Mouse (Mus musculus) C2C12 (cell line): ENCODE data around the gene Dok5. TPM values are rescaled to one million over a fixed set of nuclear protein-coding genes. Genes with fewer than 3 reads are reported as not detected.

ENCODE experiments used
- H3K27me3 ChIP-seq: one replicate; pipeline ENCODE4 v1.6.1; 2011; ENCODE audit not compliant: control insufficient read depth, insufficient read depth, insufficient read length
- H3K36me3 ChIP-seq: one replicate; pipeline ENCODE4 v1.6.1; 2011; ENCODE audit not compliant: control insufficient read depth, insufficient read depth
- H3K4me3 ChIP-seq: one replicate; pipeline ENCODE4 v1.5.1; 2011; ENCODE audit warnings: mild to moderate bottlenecking, control low read depth; ENCODE audit not compliant: poor library complexity, insufficient read depth, severe bottlenecking
- H3K79me2 ChIP-seq: one replicate; pipeline ENCODE4 v1.6.1; 2011; ENCODE audit not compliant: control insufficient read depth, insufficient read depth
- H3K79me3 ChIP-seq: one replicate; pipeline ENCODE4 v1.6.1; 2011; ENCODE audit warnings: low read depth, control low read depth
- H3ac ChIP-seq: one replicate; pipeline ENCODE3; 2011; ENCODE audit warnings: low read depth; ENCODE audit not compliant: control insufficient read depth, insufficient read length
- CEBPB ChIP-seq: IDR thresholded peaks from one replicate; pipeline ENCODE4 v1.6.1; 2011; ENCODE audit warnings: low read depth, mild to moderate bottlenecking, control low read depth, moderate library complexity
- CTCF ChIP-seq: IDR thresholded peaks from one replicate; pipeline ENCODE4 v1.5.1; 2011; ENCODE audit not compliant: control insufficient read depth, insufficient read depth, insufficient read length
- FOSL1 ChIP-seq: IDR thresholded peaks from one replicate; pipeline ENCODE4 v1.8.0; 2011; ENCODE audit warnings: mild to moderate bottlenecking, low read length; ENCODE audit not compliant: poor library complexity, insufficient read depth, severe bottlenecking
- MAX ChIP-seq: IDR thresholded peaks from one replicate; pipeline ENCODE4 v1.6.1; 2011; ENCODE audit warnings: mild to moderate bottlenecking, control low read depth
- MYOD1 ChIP-seq: IDR thresholded peaks from one replicate; pipeline ENCODE4 v1.6.1; 2011; ENCODE audit warnings: low read depth; ENCODE audit not compliant: control insufficient read depth, insufficient read length
- MYOG ChIP-seq: IDR thresholded peaks from one replicate; pipeline ENCODE4 v1.6.1; 2011; ENCODE audit not compliant: control insufficient read depth, insufficient read length; ENCODE audit errors: extremely low read depth
- USF1 ChIP-seq: IDR thresholded peaks from one replicate; pipeline ENCODE4 v1.6.1; 2011; ENCODE audit warnings: low read depth, mild to moderate bottlenecking, control low read depth, moderate library complexity
- polyA plus RNA-seq: library from polyadenylated mRNA; unstranded; fragments of >200 nt; fragmentation: generic; extraction: Trizol; gene quantifications from one replicate; pipeline ENCODE4 v1.2.1, GENCODE M21; 2012; ENCODE audit warnings: missing spikeins

Dok5 gene
- polyA plus RNA-seq, 1 experiment: not detected

- H3ac ChIP-seq: no peak overlapping the region
- TF ChIP-seq MAX (no peak), MYOD1 (no peak)
- no peaks in the 10 kb centered on the region for H3K27me3 ChIP-seq
- no peak overlapping the region for H3K4me3 ChIP-seq
- no peaks in the 10 kb centered on the region for H3K36me3 ChIP-seq
- H3K79me3 ChIP-seq: no peaks in the 10 kb centered on the region
- H3K79me2 ChIP-seq: no peaks in the 10 kb centered on the region
Observed at GRCm38 (mm10) chr2:170772126-170772884, 40.7 kb downstream of the Dok5 start.

- Histone ChIP-seq H3K79me2 (no peaks in the 10 kb centered on the region), H3K27me3 (no peaks in the 10 kb centered on the region), H3ac (no peak overlapping the region), H3K79me3 (no peaks in the 10 kb centered on the region), H3K36me3 (no peaks in the 10 kb centered on the region), H3K4me3 (no peak overlapping the region)
- TF ChIP-seq MYOD1 (no peak), CEBPB (no peak), CTCF (no peak), MAX (no peak), FOSL1 (no peak), USF1 (no peak), MYOG (no peak)
Observed at GRCm38 (mm10) chr2:170772885-170773270, 41.3 kb downstream of the Dok5 start.

- TF ChIP-seq MYOD1: no peak
- no peak for TF ChIP-seq USF1
- TF ChIP-seq MYOG: no peak
- TF ChIP-seq CTCF: no peak
- TF ChIP-seq MAX: no peak
- no peak for TF ChIP-seq FOSL1
- TF ChIP-seq CEBPB: no peak
- Histone ChIP-seq H3ac (no peak overlapping the region), H3K79me3 (no peaks in the 10 kb centered on the region), H3K36me3 (no peaks in the 10 kb centered on the region), H3K79me2 (no peaks in the 10 kb centered on the region), H3K4me3 (no peak overlapping the region), H3K27me3 (no peaks in the 10 kb centered on the region)
Observed at GRCm38 (mm10) chr2:170775577-170775976, 44.0 kb downstream of the Dok5 start.

- Histone ChIP-seq H3K27me3 (no peaks in the 10 kb centered on the region), H3K79me2 (no peaks in the 10 kb centered on the region), H3K4me3 (no peak overlapping the region), H3ac (no peak overlapping the region), H3K79me3 (no peaks in the 10 kb centered on the region), H3K36me3 (no peaks in the 10 kb centered on the region)
- no peak for TF ChIP-seq MAX
- TF ChIP-seq FOSL1: no peak
- TF ChIP-seq CTCF: no peak
- TF ChIP-seq USF1: no peak
- TF ChIP-seq MYOG: no peak
- TF ChIP-seq MYOD1: no peak
- TF ChIP-seq CEBPB: no peak
Observed at GRCm38 (mm10) chr2:170776107-170776506, 44.5 kb downstream of the Dok5 start.

GRCm38 (mm10) chr2:170777572-170777971, 46.0 kb downstream of the Dok5 start:
- no peaks in the 10 kb centered on the region for H3K79me3 ChIP-seq

GRCm38 (mm10) chr2:170780010-170780750, 48.6 kb downstream of the Dok5 start:
- Histone ChIP-seq H3K36me3 (no peaks in the 10 kb centered on the region), H3K79me2 (no peaks in the 10 kb centered on the region), H3ac (no peak overlapping the region), H3K4me3 (no peak overlapping the region), H3K27me3 (no peaks in the 10 kb centered on the region), H3K79me3 (no peaks in the 10 kb centered on the region)
- TF ChIP-seq FOSL1 (no peak), USF1 (no peak), MYOG (no peak), MAX (no peak), CTCF (no peak), MYOD1 (no peak), CEBPB (no peak)

More at GRCm38 (mm10) chr2:170777572-170777971, 46.0 kb downstream of the Dok5 start:
- no peaks in the 10 kb centered on the region for H3K79me2 ChIP-seq
- H3K36me3 ChIP-seq: no peaks in the 10 kb centered on the region
- TF ChIP-seq MAX: no peak
- no peak for TF ChIP-seq USF1
- TF ChIP-seq MYOD1: no peak
- no peak for TF ChIP-seq MYOG
- no peak for TF ChIP-seq CTCF
- TF ChIP-seq FOSL1: no peak
- no peak for TF ChIP-seq CEBPB
- no peaks in the 10 kb centered on the region for H3K27me3 ChIP-seq
- no peak overlapping the region for H3K4me3 ChIP-seq
- H3ac ChIP-seq: no peak overlapping the region
